In genomic region chr6:122765298-122765956, GRCm38 (mm10) we compare ENCODE assay signal across 8 mouse cellular contexts. TPM values are rescaled to one million over a fixed set of nuclear protein-coding genes. Genes with fewer than 3 reads are reported as not detected.
A peak's percentile ranks its signal among the peaks of the same experiment; 100 is the strongest.
DNase-seq lines count a peak whose midpoint lies in the region; ATAC-seq and TF ChIP-seq lines count a peak whose summit lies in the region.

No protein-coding gene starts in this region.

- no peak overlapping the region for H3K27ac ChIP-seq in kidney, embryonic 16.5 days (ENCODE audit: low read length)
- no peak overlapping the region for H3K27ac ChIP-seq in embryonic facial prominence, embryonic 11.5 days (replicated peaks; ENCODE audit: low read depth, low read length)
- peak overlapping the region; percentile 88 for H3K27ac ChIP-seq in hindbrain, postnatal 0 days
- H3K27ac ChIP-seq in midbrain, postnatal 0 days (ENCODE audit: low read depth, low read length) = peak overlapping the region; percentile 97

- peak overlapping the region; percentile 89 for H3K4me2 ChIP-seq in kidney, embryonic 16.5 days (replicated peaks; ENCODE audit: low read depth, low read length)
- peak overlapping the region; percentile 92 for H3K4me2 ChIP-seq in embryonic facial prominence, embryonic 11.5 days (ENCODE audit: low read depth, low read length)
- H3K4me2 ChIP-seq in hindbrain, postnatal 0 days (ENCODE audit: low read depth, low read length) = peak overlapping the region; percentile 77
- H3K4me2 ChIP-seq in midbrain, postnatal 0 days (ENCODE audit: low read depth, low read length, poor library complexity, severe bottlenecking) = peak overlapping the region; percentile 68

- no peak for TF ChIP-seq CTCF in hindbrain, postnatal 0 days (IDR thresholded peaks at IDR 0.05; ENCODE audit: low read depth)
- no peak for TF ChIP-seq CTCF in midbrain, postnatal 0 days (IDR thresholded peaks at IDR 0.05)

- H3K4me3 ChIP-seq in kidney, embryonic 16.5 days (ENCODE audit: low read length) = peak overlapping the region; percentile 47
- no peak overlapping the region; the same call in 1 of the 2 replicates for H3K4me3 ChIP-seq in embryonic facial prominence, embryonic 11.5 days (ENCODE audit: low read depth, low read length)
- H3K4me3 ChIP-seq in hindbrain, postnatal 0 days (ENCODE audit: low read length) = peak overlapping the region; percentile 41
- peak overlapping the region; percentile 48 for H3K4me3 ChIP-seq in midbrain, postnatal 0 days (ENCODE audit: low read depth, low read length)

- no peak for ATAC-seq in kidney, embryonic 16.5 days (ENCODE audit: low FRiP score, low TSS enrichment)
- no peak for ATAC-seq in embryonic facial prominence, embryonic 11.5 days (replicated peaks; ENCODE audit: insufficient number of reproducible peaks, low FRiP score, low TSS enrichment, low read depth)
- ATAC-seq in hindbrain, postnatal 0 days = no peak
- ATAC-seq in midbrain, postnatal 0 days (ENCODE audit: low FRiP score) = no peak

- WGBS in kidney, embryonic 16.5 days = 6% methylated on average over 9 of the region's 9 CpGs
- WGBS in embryonic facial prominence, embryonic 11.5 days = 4% methylated on average over 9 of the region's 9 CpGs
- WGBS in hindbrain, postnatal 0 days = 3% methylated on average over 9 of the region's 9 CpGs
- 4% methylated on average over 9 of the region's 9 CpGs for WGBS in midbrain, postnatal 0 days

- peaks cover 17% of the 10 kb centered on the region for H3K4me1 ChIP-seq in kidney, embryonic 16.5 days (ENCODE audit: insufficient read depth, low read length)
- H3K4me1 ChIP-seq in embryonic facial prominence, embryonic 11.5 days (ENCODE audit: control insufficient read depth, insufficient read depth, low read length) = no peaks in the 10 kb centered on the region; the same call in 1 of the 2 replicates
- peaks cover 7% of the 10 kb centered on the region; the same call in 1 of the 2 replicates for H3K4me1 ChIP-seq in hindbrain, postnatal 0 days (ENCODE audit: insufficient read depth, low read length)
- H3K4me1 ChIP-seq in midbrain, postnatal 0 days (ENCODE audit: insufficient read depth, low read length) = peaks cover 8% of the 10 kb centered on the region; the same call in 1 of the 2 replicates

- no peak for DNase-seq in kidney, adult 8-10 months
- DNase-seq in embryonic facial prominence, embryonic 11.5 days (ENCODE audit: low spot score) = no peak
- DNase-seq in hindbrain, postnatal 0 days (ENCODE audit: low spot score) = peak; percentile 6
- no peak for DNase-seq in midbrain, postnatal 0 days (ENCODE audit: low spot score)
- DNase-seq in frontal cortex, postnatal 36 days (ENCODE audit: low spot score in 2 of 2) = no peak
- DNase-seq in urinary bladder, postnatal 4 days (ENCODE audit: low spot score in 2 of 2) = no peak
- DNase-seq in adrenal gland, postnatal 10 days = no peak

- H3K36me3 ChIP-seq in kidney, embryonic 16.5 days (ENCODE audit: insufficient read depth, low read length) = no peaks in the 10 kb centered on the region
- no peaks in the 10 kb centered on the region for H3K36me3 ChIP-seq in embryonic facial prominence, embryonic 11.5 days (replicated peaks; ENCODE audit: control insufficient read depth, insufficient read depth, low read depth, low read length)
- no peaks in the 10 kb centered on the region for H3K36me3 ChIP-seq in hindbrain, postnatal 0 days (ENCODE audit: insufficient read depth, low read length)
- no peaks in the 10 kb centered on the region for H3K36me3 ChIP-seq in midbrain, postnatal 0 days (ENCODE audit: insufficient read depth, low read length)

- no peak overlapping the region for H3K9ac ChIP-seq in kidney, embryonic 16.5 days (replicated peaks; ENCODE audit: low read length)
- H3K9ac ChIP-seq in embryonic facial prominence, embryonic 11.5 days (replicated peaks; ENCODE audit: low read length) = peak overlapping the region; percentile 46; the same call in 1 of the 2 replicates
- H3K9ac ChIP-seq in hindbrain, postnatal 0 days (replicated peaks; ENCODE audit: low read length) = peak overlapping the region; percentile 60
- peak overlapping the region; percentile 68 for H3K9ac ChIP-seq in midbrain, postnatal 0 days (replicated peaks; ENCODE audit: low read length, poor library complexity, severe bottlenecking)

- H3K9me3 ChIP-seq in kidney, embryonic 16.5 days (ENCODE audit: low read length) = no peaks in the 10 kb centered on the region
- H3K9me3 ChIP-seq in embryonic facial prominence, embryonic 11.5 days (replicated peaks; ENCODE audit: control insufficient read depth, low read length) = no peaks in the 10 kb centered on the region
- H3K9me3 ChIP-seq in hindbrain, postnatal 0 days (ENCODE audit: low read length) = no peaks in the 10 kb centered on the region
- no peaks in the 10 kb centered on the region for H3K9me3 ChIP-seq in midbrain, postnatal 0 days (ENCODE audit: low read length)

- H3K27me3 ChIP-seq in kidney, embryonic 16.5 days (ENCODE audit: insufficient read depth, low read length) = peaks cover 24% of the 10 kb centered on the region
- H3K27me3 ChIP-seq in embryonic facial prominence, embryonic 11.5 days (ENCODE audit: control insufficient read depth, insufficient read depth, low read length) = no peaks in the 10 kb centered on the region; the same call in 1 of the 2 replicates
- no peaks in the 10 kb centered on the region for H3K27me3 ChIP-seq in hindbrain, postnatal 0 days (ENCODE audit: insufficient read depth, low read length)
- H3K27me3 ChIP-seq in midbrain, postnatal 0 days (ENCODE audit: insufficient read depth, low read length) = no peaks in the 10 kb centered on the region

RNA-seq across cellular contexts. Expression of gene Slc2a3, which starts 36.0 kb away (rescaled TPM):
- polyA plus RNA-seq in kidney, embryonic 16.5 days (2015; fragmentation: Nextera tagmentation; extraction: Ambion mirVana) = 8.6 and 9.6 TPM in 2 replicates
- polyA plus RNA-seq in embryonic facial prominence, embryonic 11.5 days (2014; fragmentation: Nextera tagmentation; extraction: Ambion mirVana) = 32.7 and 35.1 TPM in 2 replicates
- total RNA-seq in hindbrain, postnatal 0 days (2014; rRNA removed) = 108 and 129 TPM in 2 replicates
- polyA plus RNA-seq in hindbrain, postnatal 0 days (2015; fragmentation: Nextera tagmentation; extraction: Ambion mirVana) = 48.9 and 49.7 TPM in 2 replicates
- total RNA-seq in midbrain, postnatal 0 days (2014; rRNA removed) = 96.0 and 129 TPM in 2 replicates
- polyA plus RNA-seq in midbrain, postnatal 0 days (2015; fragmentation: Nextera tagmentation; extraction: Ambion mirVana) = 48.4 and 50.1 TPM in 2 replicates
- total RNA-seq in adrenal gland, postnatal 10 days (2021) = 10 to 100 TPM; 10.1 to 12.9 TPM

RNA-seq across cellular contexts. Expression of gene Foxj2, which starts 54.3 kb away (rescaled TPM):
- polyA plus RNA-seq in kidney, embryonic 16.5 days (2015; fragmentation: Nextera tagmentation; extraction: Ambion mirVana) = 5.8 and 6.4 TPM in 2 replicates
- 4.0 TPM in 2 replicates for polyA plus RNA-seq in embryonic facial prominence, embryonic 11.5 days (2014; fragmentation: Nextera tagmentation; extraction: Ambion mirVana)
- 20.1 and 32.5 TPM in 2 replicates for total RNA-seq in hindbrain, postnatal 0 days (2014; rRNA removed)
- 5.9 and 6.9 TPM in 2 replicates for polyA plus RNA-seq in hindbrain, postnatal 0 days (2015; fragmentation: Nextera tagmentation; extraction: Ambion mirVana)
- total RNA-seq in midbrain, postnatal 0 days (2014; rRNA removed) = 24.4 and 27.2 TPM in 2 replicates
- 8.6 and 8.8 TPM in 2 replicates for polyA plus RNA-seq in midbrain, postnatal 0 days (2015; fragmentation: Nextera tagmentation; extraction: Ambion mirVana)
- total RNA-seq in adrenal gland, postnatal 10 days (2021) = 10 to 100 TPM; 16.7 to 18.5 TPM

RNA-seq across cellular contexts. Expression of gene Nanog, which starts 58.1 kb away (rescaled TPM):
- polyA plus RNA-seq in kidney, embryonic 16.5 days (2015; fragmentation: Nextera tagmentation; extraction: Ambion mirVana) = 0.12 TPM in 1 of 2 replicates, not detected in the other
- polyA plus RNA-seq in embryonic facial prominence, embryonic 11.5 days (2014; fragmentation: Nextera tagmentation; extraction: Ambion mirVana) = 0.13 and 0.14 TPM in 2 replicates
- not detected in 2 replicates for total RNA-seq in hindbrain, postnatal 0 days (2014; rRNA removed)
- 0.15 and 0.16 TPM in 2 replicates for polyA plus RNA-seq in hindbrain, postnatal 0 days (2015; fragmentation: Nextera tagmentation; extraction: Ambion mirVana)
- total RNA-seq in midbrain, postnatal 0 days (2014; rRNA removed) = 0.09 and 0.16 TPM in 2 replicates
- 0.07 and 0.10 TPM in 2 replicates for polyA plus RNA-seq in midbrain, postnatal 0 days (2015; fragmentation: Nextera tagmentation; extraction: Ambion mirVana)
- total RNA-seq in adrenal gland, postnatal 10 days (2021) = not detected

Comparison
In these comparisons a context has a peak if more than half of its experiments do, and no peak if none do; other contexts are left out.
1. H3K27ac ChIP-seq: peak in hindbrain, postnatal 0 days (single experiment) and midbrain, postnatal 0 days (single experiment); none in kidney, embryonic 16.5 days (single experiment) and embryonic facial prominence, embryonic 11.5 days (single experiment).
2. Peak in every context shown above with its lines, with median percentiles within 50 percentile points of each other: H3K4me2 ChIP-seq.